Mouse (Mus musculus): ENCODE measurements around the gene Aldh1l1.

Aldh1l1 gene

GRCm38 (mm10) chr6:90550161-90550912, 64.1 kb downstream of the Aldh1l1 start:
- no peak for DNase-seq (ENCODE audit: low read depth, low spot score)

GRCm38 (mm10) chr6:90551251-90551650, 65.0 kb downstream of the Aldh1l1 start:
- DNase-seq (ENCODE audit: low read depth, low spot score) = no peak

GRCm38 (mm10) chr6:90553197-90553596, 67.0 kb downstream of the Aldh1l1 start:
- DNase-seq (ENCODE audit: low read depth, low spot score) = no peak

GRCm38 (mm10) chr6:90553682-90554081, 67.5 kb downstream of the Aldh1l1 start:
- DNase-seq (ENCODE audit: low read depth, low spot score) = no peak

- no peak for DNase-seq (ENCODE audit: low read depth, low spot score)
Observed at GRCm38 (mm10) chr6:90556534-90557058, 70.4 kb downstream of the Aldh1l1 start.

- no peak for DNase-seq (ENCODE audit: low read depth, low spot score)
Observed at GRCm38 (mm10) chr6:90557077-90557476, 70.8 kb downstream of the Aldh1l1 start.

GRCm38 (mm10) chr6:90557829-90558693, 71.8 kb downstream of the Aldh1l1 start:
- DNase-seq (ENCODE audit: low read depth, low spot score) = no peak

GRCm38 (mm10) chr6:90560390-90561058, 74.3 kb downstream of the Aldh1l1 start:
- no peak for DNase-seq (ENCODE audit: low read depth, low spot score)

- DNase-seq (ENCODE audit: low read depth, low spot score) = no peak
Observed at GRCm38 (mm10) chr6:90561234-90561781, 75.1 kb downstream of the Aldh1l1 start.

GRCm38 (mm10) chr6:90564240-90564639, 78.0 kb downstream of the Aldh1l1 start:
- DNase-seq (ENCODE audit: low read depth, low spot score) = no peak

- no peak for DNase-seq (ENCODE audit: low read depth, low spot score)
Observed at GRCm38 (mm10) chr6:90565357-90566215, 79.4 kb downstream of the Aldh1l1 start.

GRCm38 (mm10) chr6:90567486-90567885, 81.3 kb downstream of the Aldh1l1 start:
- DNase-seq (ENCODE audit: low read depth, low spot score) = no peak

- no peak for DNase-seq (ENCODE audit: low read depth, low spot score)
Observed at GRCm38 (mm10) chr6:90567928-90568327, 81.7 kb downstream of the Aldh1l1 start.

- DNase-seq (ENCODE audit: low read depth, low spot score) = no peak
Observed at GRCm38 (mm10) chr6:90568721-90569120, 82.5 kb downstream of the Aldh1l1 start.

- no peak for DNase-seq (ENCODE audit: low read depth, low spot score)
Observed at GRCm38 (mm10) chr6:90569736-90570383, 83.6 kb downstream of the Aldh1l1 start.

- DNase-seq (ENCODE audit: low read depth, low spot score) = no peak
Observed at GRCm38 (mm10) chr6:90570392-90570791, 84.2 kb downstream of the Aldh1l1 start.

- DNase-seq (ENCODE audit: low read depth, low spot score) = peak; percentile 42
Observed at GRCm38 (mm10) chr6:90575261-90575715, 89.1 kb downstream of the Aldh1l1 start.

- DNase-seq (ENCODE audit: low read depth, low spot score) = no peak
Observed at GRCm38 (mm10) chr6:90578174-90578573, 91.9 kb downstream of the Aldh1l1 start.

GRCm38 (mm10) chr6:90582331-90582730, 96.1 kb downstream of the Aldh1l1 start:
- DNase-seq (ENCODE audit: low read depth, low spot score) = no peak

- no peak for DNase-seq (ENCODE audit: low read depth, low spot score)
Observed at GRCm38 (mm10) chr6:90588113-90588512, 101.9 kb downstream of the Aldh1l1 start.
